Mouse (Mus musculus) stomach, embryonic 14.5 days (tissue): Measurements from ENCODE around the gene Akap6. TPM values are rescaled to one million over a fixed set of nuclear protein-coding genes. Genes with fewer than 3 reads are reported as not detected.

Experiments used
- ATAC-seq: fragments of 200-750 bp; cut with Nextera tagmentation; 2 replicates; pipeline ENCODE4 v1.8.0; 2017; ENCODE audit warnings: low read depth, moderate TSS enrichment; ENCODE audit not compliant: insufficient number of reproducible peaks, insufficient read depth, low FRiP score
- H3K27ac ChIP-seq: fragments of 300-500 bp; sonication (generic); 2 replicates; pipeline ENCODE4 v1.5.1; 2014; ENCODE audit warnings: mild to moderate bottlenecking, low read length, moderate library complexity, mixed read lengths
- H3K27me3 ChIP-seq: fragments of 300-500 bp; sonication (generic); 2 replicates; pipeline ENCODE4 v1.6.1; 2014; ENCODE audit warnings: low read length, control low read depth, mixed read lengths; ENCODE audit not compliant: control insufficient read depth, insufficient read depth
- H3K36me3 ChIP-seq: fragments of 300-500 bp; sonication (generic); 2 replicates; pipeline ENCODE4 v1.6.1; 2014; ENCODE audit warnings: mild to moderate bottlenecking, control low read depth, low read length, moderate library complexity, mixed read lengths; ENCODE audit not compliant: control insufficient read depth, insufficient read depth
- H3K4me1 ChIP-seq: fragments of 300-500 bp; sonication (generic); 2 replicates; pipeline ENCODE4 v1.6.1; 2014; ENCODE audit warnings: low read length, control low read depth, mixed read lengths; ENCODE audit not compliant: control insufficient read depth, insufficient read depth
- H3K4me2 ChIP-seq: fragments of 300-500 bp; sonication (generic); replicated peaks from 2 replicates; pipeline ENCODE4 v1.6.1; 2014; ENCODE audit warnings: low read depth, low read length, control low read depth
- H3K4me3 ChIP-seq: fragments of 300-500 bp; sonication (generic); 2 replicates; pipeline ENCODE4 v1.5.1; 2014; ENCODE audit warnings: low read depth, low read length, control low read depth
- H3K9ac ChIP-seq: fragments of 300-500 bp; sonication (generic); replicated peaks from 2 replicates; pipeline ENCODE4 v1.6.1; 2014; ENCODE audit warnings: low read depth, mild to moderate bottlenecking, control low read depth, low read length, moderate library complexity, mixed read lengths
- H3K9me3 ChIP-seq: fragments of 300-500 bp; sonication (generic); 2 replicates; pipeline ENCODE4 v1.6.1; 2016; ENCODE audit warnings: low read depth, low read length, control low read depth; ENCODE audit not compliant: control insufficient read depth
- WGBS: fragments of 180-500 bp; shearing (Covaris S2); extraction: QIAGEN DNeasy Blood & Tissue Kit; methylation state at CpG from one replicate; pipeline ENCODE4 v1.1.7; 2014; 5-methylcytosine and 5-hydroxymethylcytosine counted together
- polyA plus RNA-seq: library from polyadenylated mRNA; unstranded; fragments of >200 nt; fragmentation: Nextera tagmentation; extraction: Ambion mirVana; gene quantifications from 2 replicates; pipeline ENCODE4 v1.2.1, GENCODE M21; 2014

Gene Akap6
- polyA plus RNA-seq, result 2.7 and 3.2 TPM in 2 replicates

GRCm38 (mm10) chr12:52699146-52699545 is at the start of gene Akap6:
Akap6 (plus strand) TSS chr12:52699383.
- WGBS, result 62% methylated on average over 6 of the region's 6 CpGs
- peak within 1 kb of the TSS; percentile 29; the same call in 1 of the 2 replicates for H3K4me2 ChIP-seq
- H3K27ac ChIP-seq, result peak within 1 kb of the TSS; percentile 48; the same call in 1 of the 2 replicates
- ATAC-seq, result no peak
- no peak within 1 kb of the TSS for H3K4me3 ChIP-seq
- peaks cover 2% of the 10 kb centered on the region; the same call in 1 of the 2 replicates for H3K4me1 ChIP-seq
- H3K36me3 ChIP-seq, result no peaks in the 10 kb centered on the region
- H3K9me3 ChIP-seq, result no peaks in the 10 kb centered on the region
- no peak within 1 kb of the TSS for H3K9ac ChIP-seq
- no peaks in the 10 kb centered on the region for H3K27me3 ChIP-seq

- no peaks in the 10 kb centered on the region for H3K4me1 ChIP-seq
- no peak overlapping the region for H3K27ac ChIP-seq
- no peak for ATAC-seq
- H3K36me3 ChIP-seq, result no peaks in the 10 kb centered on the region
- no peak overlapping the region for H3K4me3 ChIP-seq
- no peaks in the 10 kb centered on the region for H3K9me3 ChIP-seq
- no peak overlapping the region for H3K9ac ChIP-seq
- 63% methylated on average over 7 of the region's 7 CpGs for WGBS
- H3K27me3 ChIP-seq, result no peaks in the 10 kb centered on the region
- no peak overlapping the region for H3K4me2 ChIP-seq
These were observed 36.0 kb upstream of the Akap6 start for GRCm38 (mm10) chr12:52662907-52663790.

DNA sequence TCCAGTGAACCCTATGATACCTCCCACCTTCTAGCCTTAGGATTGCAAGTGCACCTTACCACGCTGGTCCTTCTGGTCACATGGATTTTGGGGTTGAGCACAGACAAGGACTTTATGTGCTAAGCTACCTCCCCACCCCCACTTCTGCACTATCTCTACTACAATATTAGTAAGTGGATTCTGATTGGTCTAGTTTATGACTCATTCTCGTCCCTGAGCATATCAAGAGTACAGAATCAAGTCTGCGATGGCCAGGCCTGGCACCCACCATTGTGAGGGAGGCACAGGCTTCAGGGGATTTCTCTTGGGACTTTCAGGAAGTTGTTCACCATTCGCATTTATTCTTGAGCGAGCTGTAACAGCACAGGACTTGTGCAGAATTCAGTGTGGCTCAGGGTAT is 34.2 kb upstream of the Akap6 start:
- Histone ChIP-seq H3K9ac (no peak overlapping the region), H3K4me3 (no peak overlapping the region), H3K27ac (no peak overlapping the region), H3K9me3 (no peaks in the 10 kb centered on the region), H3K36me3 (no peaks in the 10 kb centered on the region), H3K4me1 (no peaks in the 10 kb centered on the region), H3K27me3 (no peaks in the 10 kb centered on the region), H3K4me2 (no peak overlapping the region)
- WGBS, result 83% methylated on average over 5 of the region's 5 CpGs
- ATAC-seq, result no peak

- Histone ChIP-seq H3K27me3 (no peaks in the 10 kb centered on the region), H3K27ac (no peak overlapping the region), H3K4me2 (no peak overlapping the region), H3K9me3 (no peaks in the 10 kb centered on the region), H3K4me1 (0 out of 2 replicates have a peak, but pooled peaks cover 5% of the 10 kb centered on the region), H3K9ac (no peak overlapping the region), H3K36me3 (no peaks in the 10 kb centered on the region), H3K4me3 (no peak overlapping the region)
- ATAC-seq, result 0 out of 2 replicates have a peak, but pooled peaks have one; percentile 53
- WGBS, result 19% methylated on average over 7 of the region's 7 CpGs
These were observed 27.7 kb upstream of the Akap6 start for GRCm38 (mm10) chr12:52671436-52671835.

DNA sequence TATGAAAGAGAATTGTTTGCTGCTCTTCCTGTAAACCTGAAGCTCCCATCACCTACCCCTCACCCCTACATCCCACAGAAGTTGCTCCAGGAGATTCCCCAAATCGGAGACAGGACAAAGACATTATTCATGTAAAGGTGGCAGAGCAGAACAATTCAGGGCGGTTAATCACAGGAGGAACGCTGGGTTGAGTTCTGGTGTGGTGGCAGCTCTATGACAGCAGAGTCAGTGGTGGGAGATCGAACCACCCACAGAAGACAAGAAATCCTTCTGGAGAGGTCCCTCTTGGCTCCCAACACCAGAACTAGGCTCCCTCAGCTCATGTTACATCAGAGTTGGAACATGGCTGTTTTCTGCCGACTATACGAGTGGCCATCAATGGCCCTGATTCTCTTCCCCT is 27.2 kb upstream of the Akap6 start:
- Histone ChIP-seq H3K27me3 (no peaks in the 10 kb centered on the region), H3K4me1 (0 out of 2 replicates have a peak, but pooled peaks cover 5% of the 10 kb centered on the region), H3K9me3 (no peaks in the 10 kb centered on the region), H3K27ac (no peak overlapping the region), H3K4me2 (no peak overlapping the region), H3K9ac (no peak overlapping the region), H3K4me3 (no peak overlapping the region), H3K36me3 (no peaks in the 10 kb centered on the region)
- 56% methylated on average over 6 of the region's 6 CpGs for WGBS
- ATAC-seq, result no peak

- Histone ChIP-seq H3K27ac (no peak overlapping the region), H3K4me3 (no peak overlapping the region), H3K4me1 (0 out of 2 replicates have a peak, but pooled peaks cover 5% of the 10 kb centered on the region), H3K9ac (no peak overlapping the region), H3K9me3 (no peaks in the 10 kb centered on the region), H3K4me2 (no peak overlapping the region), H3K27me3 (no peaks in the 10 kb centered on the region), H3K36me3 (no peaks in the 10 kb centered on the region)
- no peak for ATAC-seq
- WGBS, result 69% methylated on average over 6 of the region's 6 CpGs
These were observed 25.7 kb upstream of the Akap6 start for GRCm38 (mm10) chr12:52673361-52673960.

DNA sequence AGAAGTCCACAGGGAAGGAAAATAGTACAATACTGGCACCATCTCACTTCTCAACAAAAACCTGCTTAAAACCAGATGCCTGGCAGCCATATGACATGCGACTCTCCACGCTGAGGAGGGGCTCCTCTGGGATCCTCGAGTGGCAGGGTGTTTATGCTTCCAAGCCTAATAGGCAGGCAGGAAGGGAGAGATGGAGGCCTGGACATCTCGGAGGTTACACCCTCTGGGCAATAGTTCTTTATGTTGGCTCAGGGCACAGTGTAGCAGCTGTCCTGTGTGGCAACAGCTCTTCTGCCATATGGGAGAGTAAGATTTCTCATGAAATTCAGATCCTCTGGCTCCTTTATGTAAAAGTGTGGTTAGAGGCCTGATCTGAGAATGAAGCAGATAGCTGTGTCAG is 24.2 kb upstream of the Akap6 start:
- H3K4me3 ChIP-seq, result no peak overlapping the region
- H3K27ac ChIP-seq, result no peak overlapping the region
- no peak overlapping the region for H3K4me2 ChIP-seq
- WGBS, result 44% methylated on average over 4 of the region's 4 CpGs
- H3K36me3 ChIP-seq, result no peaks in the 10 kb centered on the region
- no peaks in the 10 kb centered on the region for H3K9me3 ChIP-seq
- H3K9ac ChIP-seq, result no peak overlapping the region
- ATAC-seq, result no peak
- 0 out of 2 replicates have a peak, but pooled peaks cover 5% of the 10 kb centered on the region for H3K4me1 ChIP-seq
- no peaks in the 10 kb centered on the region for H3K27me3 ChIP-seq

- Histone ChIP-seq H3K9me3 (no peaks in the 10 kb centered on the region), H3K36me3 (no peaks in the 10 kb centered on the region), H3K4me3 (no peak overlapping the region), H3K4me2 (no peak overlapping the region), H3K9ac (no peak overlapping the region), H3K27me3 (no peaks in the 10 kb centered on the region), H3K4me1 (peaks cover 3% of the 10 kb centered on the region; the same call in 1 of the 2 replicates), H3K27ac (no peak overlapping the region)
- WGBS, result 42% methylated on average over 9 of the region's 9 CpGs
- no peak for ATAC-seq
These were observed 11.8 kb upstream of the Akap6 start for GRCm38 (mm10) chr12:52687355-52687754.
